Mouse (Mus musculus): ENCODE results near the gene Slc22a4. TPM values are rescaled to one million over a fixed set of nuclear protein-coding genes. Genes with fewer than 3 reads are reported as not detected.
"Not testable (repeated sequence)": the region's sequence is repeated elsewhere in the genome, so short reads cannot be mapped to it uniquely, and the experiment has no call there.

Gene Slc22a4
- polyA plus RNA-seq, 1 experiment from 2014 or later: 5.4 TPM

GRCm38 (mm10) chr11:54051161-54051560 lies 23.3 kb upstream of the Slc22a4 start:
- Histone ChIP-seq H3K4me3 (ENCODE audit: low read depth, low read length) (no peak overlapping the region), H3K4me1 (ENCODE audit: control insufficient read depth, insufficient read depth, low read length) (no peaks in the 10 kb centered on the region), H3K9me3 (replicated peaks; ENCODE audit: control insufficient read depth, low read length) (no peaks in the 10 kb centered on the region), H3K36me3 (ENCODE audit: control insufficient read depth, insufficient read depth, low read length) (no peaks in the 10 kb centered on the region), H3K9ac (ENCODE audit: low read depth, low read length) (no peak overlapping the region), H3K4me2 (no peak overlapping the region), H3K27ac (ENCODE audit: low read depth, low read length) (no peak overlapping the region), H3K27me3 (ENCODE audit: control insufficient read depth, insufficient read depth, low read length) (0 out of 2 replicates have a peak, but pooled peaks cover under 1% of the 10 kb centered on the region)
- 85% methylated on average over 7 of the region's 7 CpGs for WGBS (ENCODE audit: insufficient replicate concordance)
- no peak for ATAC-seq (replicated peaks; ENCODE audit: insufficient number of reproducible peaks, low FRiP score, low TSS enrichment)

- 60% methylated on average over 2 of the region's 2 CpGs for WGBS (ENCODE audit: insufficient replicate concordance)
- H3K4me3 ChIP-seq (ENCODE audit: low read depth, low read length): no peak overlapping the region
- no peaks in the 10 kb centered on the region for H3K4me1 ChIP-seq (ENCODE audit: control insufficient read depth, insufficient read depth, low read length)
- H3K9me3 ChIP-seq (replicated peaks; ENCODE audit: control insufficient read depth, low read length): no peaks in the 10 kb centered on the region
- H3K27ac ChIP-seq (ENCODE audit: low read depth, low read length): no peak overlapping the region
- no peak overlapping the region for H3K4me2 ChIP-seq
- no peak for ATAC-seq (replicated peaks; ENCODE audit: insufficient number of reproducible peaks, low FRiP score, low TSS enrichment)
- H3K36me3 ChIP-seq (ENCODE audit: control insufficient read depth, insufficient read depth, low read length): no peaks in the 10 kb centered on the region
- H3K27me3 ChIP-seq (ENCODE audit: control insufficient read depth, insufficient read depth, low read length): no peaks in the 10 kb centered on the region
- H3K9ac ChIP-seq (ENCODE audit: low read depth, low read length): no peak overlapping the region
These were observed 22.3 kb upstream of the Slc22a4 start for GRCm38 (mm10) chr11:54050205-54050604.

GRCm38 (mm10) chr11:54040676-54041075 lies 12.8 kb upstream of the Slc22a4 start:
- Histone ChIP-seq H3K4me2 (no peak overlapping the region), H3K27ac (ENCODE audit: low read depth, low read length) (no peak overlapping the region), H3K36me3 (ENCODE audit: control insufficient read depth, insufficient read depth, low read length) (no peaks in the 10 kb centered on the region), H3K9me3 (replicated peaks; ENCODE audit: control insufficient read depth, low read length) (no peaks in the 10 kb centered on the region), H3K27me3 (ENCODE audit: control insufficient read depth, insufficient read depth, low read length) (no peaks in the 10 kb centered on the region), H3K9ac (ENCODE audit: low read depth, low read length) (no peak overlapping the region), H3K4me1 (ENCODE audit: control insufficient read depth, insufficient read depth, low read length) (no peaks in the 10 kb centered on the region), H3K4me3 (ENCODE audit: low read depth, low read length) (no peak overlapping the region)
- ATAC-seq (replicated peaks; ENCODE audit: insufficient number of reproducible peaks, low FRiP score, low TSS enrichment): no peak
- 88% methylated on average over 6 of the region's 6 CpGs for WGBS (ENCODE audit: insufficient replicate concordance)

GRCm38 (mm10) chr11:54032872-54033271 lies 5.0 kb upstream of the Slc22a4 start:
- ATAC-seq (replicated peaks; ENCODE audit: insufficient number of reproducible peaks, low FRiP score, low TSS enrichment); H3K4me2 ChIP-seq; H3K27ac ChIP-seq (ENCODE audit: low read depth, low read length); H3K36me3 ChIP-seq (ENCODE audit: control insufficient read depth, insufficient read depth, low read length); H3K4me3 ChIP-seq (ENCODE audit: low read depth, low read length); H3K4me1 ChIP-seq (ENCODE audit: control insufficient read depth, insufficient read depth, low read length); H3K9ac ChIP-seq (ENCODE audit: low read depth, low read length); H3K9me3 ChIP-seq (replicated peaks; ENCODE audit: control insufficient read depth, low read length): not testable (repeated sequence)
- H3K27me3 ChIP-seq (ENCODE audit: control insufficient read depth, insufficient read depth, low read length): peaks cover 11% of the 10 kb centered on the region
- 100% methylated on average over 1 of the region's 3 CpGs for WGBS (ENCODE audit: insufficient replicate concordance)

- ATAC-seq (replicated peaks; ENCODE audit: insufficient number of reproducible peaks, low FRiP score, low TSS enrichment): no peak
- peak overlapping the region; percentile 78 for H3K9ac ChIP-seq (ENCODE audit: low read depth, low read length)
These were observed 1.1 kb upstream of the Slc22a4 start for GRCm38 (mm10) chr11:54028997-54029396.

GRCm38 (mm10) chr11:54027131-54028043 lies 503 bp downstream of the Slc22a4 start:
- Histone ChIP-seq H3K4me2 (peak overlapping the region; percentile 96), H3K27me3 (ENCODE audit: control insufficient read depth, insufficient read depth, low read length) (peaks cover 37% of the 10 kb centered on the region), H3K36me3 (ENCODE audit: control insufficient read depth, insufficient read depth, low read length) (no peaks in the 10 kb centered on the region), H3K4me3 (ENCODE audit: low read depth, low read length) (peak overlapping the region; percentile 65), H3K4me1 (ENCODE audit: control insufficient read depth, insufficient read depth, low read length) (peaks cover 8% of the 10 kb centered on the region; the same call in 1 of the 2 replicates), H3K27ac (ENCODE audit: low read depth, low read length) (peak overlapping the region; percentile 73), H3K9ac (ENCODE audit: low read depth, low read length) (peak overlapping the region; percentile 78), H3K9me3 (replicated peaks; ENCODE audit: control insufficient read depth, low read length) (no peaks in the 10 kb centered on the region)
- no peak for ATAC-seq (replicated peaks; ENCODE audit: insufficient number of reproducible peaks, low FRiP score, low TSS enrichment)
- 16% methylated on average over 31 of the region's 31 CpGs for WGBS (ENCODE audit: insufficient replicate concordance)

More at GRCm38 (mm10) chr11:54028997-54029396, 1.1 kb upstream of the Slc22a4 start:
- Histone ChIP-seq H3K27ac (ENCODE audit: low read depth, low read length) (no peak overlapping the region), H3K9me3 (replicated peaks; ENCODE audit: control insufficient read depth, low read length) (no peaks in the 10 kb centered on the region), H3K4me2 (peak overlapping the region; percentile 96), H3K36me3 (ENCODE audit: control insufficient read depth, insufficient read depth, low read length) (no peaks in the 10 kb centered on the region), H3K4me1 (ENCODE audit: control insufficient read depth, insufficient read depth, low read length) (peaks cover 8% of the 10 kb centered on the region; the same call in 1 of the 2 replicates), H3K4me3 (ENCODE audit: low read depth, low read length) (peak overlapping the region; percentile 65), H3K27me3 (ENCODE audit: control insufficient read depth, insufficient read depth, low read length) (peaks cover 35% of the 10 kb centered on the region)
- WGBS (ENCODE audit: insufficient replicate concordance): 66% methylated on average over 4 of the region's 4 CpGs

- Histone ChIP-seq H3K9ac (ENCODE audit: low read depth, low read length) (no peak overlapping the region), H3K36me3 (ENCODE audit: control insufficient read depth, insufficient read depth, low read length) (no peaks in the 10 kb centered on the region), H3K4me3 (ENCODE audit: low read depth, low read length) (peak overlapping the region; percentile 65), H3K4me2 (peak overlapping the region; percentile 96), H3K27me3 (ENCODE audit: control insufficient read depth, insufficient read depth, low read length) (peaks cover 37% of the 10 kb centered on the region), H3K27ac (ENCODE audit: low read depth, low read length) (peak overlapping the region; percentile 73), H3K4me1 (ENCODE audit: control insufficient read depth, insufficient read depth, low read length) (peaks cover 8% of the 10 kb centered on the region; the same call in 1 of the 2 replicates), H3K9me3 (replicated peaks; ENCODE audit: control insufficient read depth, low read length) (no peaks in the 10 kb centered on the region)
- peak; percentile 82; the same call in 1 of the 2 replicates for ATAC-seq (replicated peaks; ENCODE audit: insufficient number of reproducible peaks, low FRiP score, low TSS enrichment)
- WGBS (ENCODE audit: insufficient replicate concordance): 36% methylated on average over 1 of the region's 1 CpGs
These were observed 1.3 kb downstream of the Slc22a4 start for GRCm38 (mm10) chr11:54026491-54027041.

- ATAC-seq (replicated peaks; ENCODE audit: insufficient number of reproducible peaks, low FRiP score, low TSS enrichment): no peak
These were observed 6.3 kb downstream of the Slc22a4 start for GRCm38 (mm10) chr11:54021396-54022093.

More at GRCm38 (mm10) chr11:54021396-54022093, 6.3 kb downstream of the Slc22a4 start:
- Histone ChIP-seq H3K4me1 (ENCODE audit: control insufficient read depth, insufficient read depth, low read length) (no peaks in the 10 kb centered on the region), H3K27me3 (ENCODE audit: control insufficient read depth, insufficient read depth, low read length) (peaks cover 14% of the 10 kb centered on the region), H3K9ac (ENCODE audit: low read depth, low read length) (no peak overlapping the region), H3K27ac (ENCODE audit: low read depth, low read length) (no peak overlapping the region), H3K36me3 (ENCODE audit: control insufficient read depth, insufficient read depth, low read length) (no peaks in the 10 kb centered on the region), H3K4me3 (ENCODE audit: low read depth, low read length) (no peak overlapping the region), H3K9me3 (replicated peaks; ENCODE audit: control insufficient read depth, low read length) (no peaks in the 10 kb centered on the region), H3K4me2 (no peak overlapping the region)
- 91% methylated on average over 5 of the region's 5 CpGs for WGBS (ENCODE audit: insufficient replicate concordance)
